Mouse (Mus musculus): ENCODE data around the gene Eci3.

Gene Eci3

DNA sequence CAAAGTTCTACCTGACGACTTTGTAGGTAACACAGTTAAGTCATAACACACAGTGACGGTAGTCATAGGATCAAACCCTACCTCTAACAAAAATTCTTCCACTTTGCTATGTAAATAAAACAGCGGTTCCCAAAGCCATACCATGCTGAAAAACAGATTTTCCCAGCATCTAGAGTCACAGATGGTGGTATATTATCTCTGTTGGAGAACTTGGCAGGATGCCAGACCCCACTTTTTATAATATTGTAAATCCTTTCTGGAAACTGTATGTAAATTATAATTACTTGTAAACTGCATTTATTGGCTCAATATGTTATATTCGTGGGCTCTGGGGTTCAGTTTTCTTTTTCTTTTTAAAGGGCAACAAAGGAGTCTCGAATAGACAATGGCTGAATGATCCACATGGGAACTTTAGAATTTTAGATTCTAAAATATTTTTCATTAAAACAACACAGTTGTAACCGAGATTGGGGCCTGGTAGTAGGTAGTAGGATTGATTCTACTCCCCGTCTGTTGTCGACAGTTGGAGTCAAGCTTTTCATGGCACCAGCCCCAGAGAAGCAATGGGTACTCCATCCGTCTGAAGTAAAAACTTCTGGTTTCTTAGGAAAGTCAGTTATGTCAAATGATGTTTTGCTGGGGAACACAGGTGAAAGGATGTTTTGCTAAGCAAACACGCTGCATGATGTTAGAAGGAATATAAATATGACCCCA, 28.5 kb downstream of the Eci3 start:
- no peak for DNase-seq (ENCODE audit: low read depth, low spot score)

DNA sequence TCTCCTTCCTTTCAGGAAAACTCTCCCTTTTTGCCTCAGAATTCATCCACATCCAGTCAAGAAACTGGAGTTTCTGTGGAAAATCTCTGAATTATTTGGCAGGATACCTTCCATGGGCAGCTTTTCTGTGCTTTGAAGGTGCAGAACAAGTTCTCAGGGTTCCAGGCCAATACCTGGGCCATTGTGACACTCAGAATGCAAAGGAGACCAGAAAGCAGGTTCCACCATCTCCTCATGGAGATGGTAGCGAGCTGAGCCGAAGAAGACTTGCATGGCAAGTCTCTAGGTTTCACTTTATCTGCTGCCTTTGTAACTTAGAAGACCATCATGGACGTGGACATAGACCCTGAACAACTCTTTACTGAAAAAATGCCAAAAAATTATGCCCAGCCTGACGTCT, 39.4 kb downstream of the Eci3 start, which contains the start of the genes Fam217a and 4933417A18Rik:
Fam217a (minus strand) TSS at position 101 of the 400 bp plus-strand sequence.
4933417A18Rik (plus strand) TSS at position 200 of the 400 bp plus-strand sequence.
- no peak for DNase-seq (ENCODE audit: low read depth, low spot score)

DNA sequence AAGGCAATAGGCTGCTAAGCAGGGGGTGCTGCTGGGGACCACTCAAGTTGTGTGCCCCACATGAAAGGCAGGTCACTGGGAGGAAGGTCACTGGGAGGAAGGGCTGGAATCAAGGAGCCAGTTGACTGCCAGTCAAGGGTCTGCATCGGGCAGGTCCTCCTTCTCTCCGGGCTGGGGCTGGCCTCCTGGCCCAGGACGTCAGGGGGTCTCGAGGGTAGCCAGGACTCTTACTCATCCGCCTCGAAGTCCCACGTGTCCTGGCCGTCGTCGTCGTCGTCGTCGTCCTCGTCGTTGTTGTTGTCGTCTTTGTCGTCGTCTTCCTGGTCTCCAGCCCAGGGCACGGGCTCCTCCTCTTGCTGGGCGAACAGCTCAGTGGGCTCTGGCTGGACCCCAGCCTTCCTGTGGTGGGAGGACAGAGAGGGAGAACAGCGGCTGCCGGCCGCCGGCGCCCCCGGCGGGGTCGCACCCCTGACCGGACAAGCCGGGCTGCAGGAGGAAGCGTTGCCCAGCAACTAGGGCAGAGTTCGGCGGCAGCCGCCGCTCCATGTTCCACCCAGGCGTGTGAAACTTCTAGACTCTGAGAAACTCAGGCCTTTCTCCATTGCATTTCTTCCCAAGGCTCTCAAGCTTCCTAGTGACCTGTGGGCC, 47.0 kb downstream of the Eci3 start:
- no peak for DNase-seq (ENCODE audit: low read depth, low spot score)

DNA sequence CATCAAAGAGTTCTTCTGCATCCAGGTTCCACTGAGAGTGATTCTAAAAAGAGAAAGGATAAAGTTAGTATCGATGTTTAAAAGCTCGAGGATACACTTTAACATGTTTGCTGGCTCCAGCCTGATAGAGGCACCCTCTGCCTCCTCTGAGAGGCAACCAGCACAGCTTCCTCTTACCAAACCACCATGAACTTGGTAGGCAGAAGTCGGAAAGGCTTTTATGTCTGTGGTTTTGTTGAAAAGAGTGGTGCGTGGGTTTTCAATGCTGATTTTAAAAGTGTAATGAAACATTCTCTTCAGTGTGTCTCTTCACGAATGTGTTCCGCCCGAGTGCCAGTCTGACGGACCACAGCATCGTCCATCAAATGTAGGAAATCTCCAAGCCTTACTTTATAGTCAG, 49.0 kb downstream of the Eci3 start:
- no peak for DNase-seq (ENCODE audit: low read depth, low spot score)

Measured in mesoderm, embryonic 11.5 days (tissue).